Mouse (Mus musculus) MEL (cell line): ENCODE results near the gene Ptger1.

ENCODE experiments used
- CTCF ChIP-seq, 3 experiments: IDR thresholded peaks in 2 of 3; conservative IDR thresholded peaks in 1 of 3; 2 replicates each; pipeline ENCODE4 v1.5.1; 2011 to 2012; ENCODE audit warnings: low read length in 3 of 3, low read depth in 2 of 3, mild to moderate bottlenecking in 2 of 3, improper control_type of control experiment in 1 of 3, inconsistent platforms in 1 of 3, mixed read lengths in 1 of 3, moderate library complexity in 1 of 3; ENCODE audit not compliant: control insufficient read depth in 1 of 3, insufficient read depth in 1 of 3, poor library complexity in 1 of 3, severe bottlenecking in 1 of 3
- E2F4 ChIP-seq: IDR thresholded peaks from 2 replicates; pipeline ENCODE4 v1.6.1; 2011; ENCODE audit warnings: low read depth, low read length, improper control_type of control experiment, borderline replicate concordance
- MAZ ChIP-seq: IDR thresholded peaks from 2 replicates; pipeline ENCODE4 v1.6.1; 2012; ENCODE audit warnings: low read depth, mild to moderate bottlenecking, inconsistent platforms, low read length, improper control_type of control experiment
- POLR2A ChIP-seq, 2 experiments: IDR thresholded peaks; 2 replicates each; pipeline ENCODE4 v1.6.1; 2011 to 2012; ENCODE audit warnings: low read length in 2 of 2, mild to moderate bottlenecking in 2 of 2, control low read depth in 1 of 2, improper control_type of control experiment in 1 of 2, low read depth in 1 of 2, moderate library complexity in 1 of 2; ENCODE audit not compliant: control insufficient read depth in 1 of 2, insufficient read depth in 1 of 2, poor library complexity in 1 of 2
- POLR2AphosphoS2 ChIP-seq: IDR thresholded peaks from 2 replicates; pipeline ENCODE4 v1.6.1; 2011; ENCODE audit warnings: low read length, improper control_type of control experiment
- ZNF384 ChIP-seq: IDR thresholded peaks from 2 replicates; pipeline ENCODE4 v1.6.1; 2012; ENCODE audit warnings: low read depth, mild to moderate bottlenecking, inconsistent platforms, low read length, improper control_type of control experiment

GRCm38 (mm10) chr8:83681099-83681498 lies 14.6 kb downstream of the Ptger1 start:
- TF ChIP-seq CTCF (IDR thresholded peaks at IDR 0.05 in 2 of 3, conservative IDR thresholded peaks at IDR 0.05 in 1 of 3; ENCODE audit: control insufficient read depth in 1 of 3, insufficient read depth in 1 of 3, low read depth in 2 of 3, low read length in 3 of 3, poor library complexity in 1 of 3, severe bottlenecking in 1 of 3) (no peak), ZNF384 (no peak), POLR2A (IDR thresholded peaks at IDR 0.05; ENCODE audit: control insufficient read depth in 1 of 2, insufficient read depth in 1 of 2, low read depth in 1 of 2, low read length in 2 of 2, poor library complexity in 1 of 2) (no peak), E2F4 (no peak), MAZ (no peak), POLR2AphosphoS2 (no peak)
